Mouse (Mus musculus) spleen, adult 2 months (tissue): ENCODE results near the gene Atp8b5.

Experiments
- CTCF ChIP-seq: fragments of 200-500 bp; IDR thresholded peaks from 2 replicates; pipeline ENCODE4 v1.5.1; 2011; ENCODE audit warnings: mild to moderate bottlenecking, inconsistent platforms; ENCODE audit not compliant: insufficient read depth, insufficient read length, insufficient replicate concordance; ENCODE audit errors: extremely low read depth
- POLR2A ChIP-seq: fragments of 200-500 bp; IDR thresholded peaks from 2 replicates; pipeline ENCODE4 v1.6.1; 2011; ENCODE audit warnings: low read depth, low read length, inconsistent platforms

- TF ChIP-seq CTCF (no peak), POLR2A (no peak)
Measured at GRCm38 (mm10) chr4:43334771-43335170, 67.8 kb downstream of the Atp8b5 start.
